Mouse (Mus musculus) cerebellum, adult 8-10 months (tissue): ENCODE measurements at regions not wholly inside any gene's neighbourhood (a gene's known extent, or its start where the extent isn't known, plus 50 kb on each side); places are given as distances from the start of the nearest gene placed in this dataset.

Experiments used
- DNase-seq: peaks from one replicate; pipeline ENCODE4 v3.0.0; 2022

DNA sequence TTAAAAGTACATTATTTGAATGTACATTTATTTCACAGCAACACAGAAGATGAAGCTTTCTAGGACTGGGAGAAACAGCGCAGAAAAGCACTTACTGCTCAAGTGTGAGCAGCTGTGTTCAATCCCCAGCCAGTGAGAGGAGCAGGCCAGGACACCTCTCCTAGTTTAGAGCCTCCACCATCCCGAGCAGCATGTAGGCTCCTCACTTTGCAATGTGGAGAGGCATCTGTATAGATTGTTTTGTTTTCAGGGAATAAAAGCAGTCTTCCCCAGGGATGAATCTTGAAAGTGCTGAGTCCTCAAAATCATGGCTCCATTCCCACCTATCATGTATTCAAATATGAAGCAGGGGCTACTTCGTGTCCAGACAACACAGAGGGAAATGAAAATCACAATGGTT lies 293.1 kb downstream of the Cdh26 start:
- no peak for DNase-seq

DNA sequence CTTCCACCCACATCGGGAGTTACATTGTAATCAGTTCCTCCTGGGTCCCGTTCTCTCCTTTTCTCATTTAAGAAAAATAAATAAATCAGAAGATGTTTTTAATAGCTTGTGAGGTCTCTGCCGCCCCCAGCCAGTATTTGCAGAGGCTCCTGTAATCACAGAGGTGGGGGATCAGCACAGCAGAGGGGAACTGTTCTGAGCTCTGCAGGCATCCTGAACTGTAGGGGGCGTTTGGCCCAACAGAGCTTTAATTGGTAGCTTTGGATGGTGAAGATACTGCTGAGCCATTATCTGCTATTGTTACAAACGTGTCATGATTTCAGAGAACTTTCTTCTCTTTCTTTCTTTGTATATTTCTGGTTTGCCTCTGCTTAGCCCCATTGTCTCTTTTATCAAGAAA lies 293.9 kb downstream of the Cdh26 start:
- no peak for DNase-seq

DNA sequence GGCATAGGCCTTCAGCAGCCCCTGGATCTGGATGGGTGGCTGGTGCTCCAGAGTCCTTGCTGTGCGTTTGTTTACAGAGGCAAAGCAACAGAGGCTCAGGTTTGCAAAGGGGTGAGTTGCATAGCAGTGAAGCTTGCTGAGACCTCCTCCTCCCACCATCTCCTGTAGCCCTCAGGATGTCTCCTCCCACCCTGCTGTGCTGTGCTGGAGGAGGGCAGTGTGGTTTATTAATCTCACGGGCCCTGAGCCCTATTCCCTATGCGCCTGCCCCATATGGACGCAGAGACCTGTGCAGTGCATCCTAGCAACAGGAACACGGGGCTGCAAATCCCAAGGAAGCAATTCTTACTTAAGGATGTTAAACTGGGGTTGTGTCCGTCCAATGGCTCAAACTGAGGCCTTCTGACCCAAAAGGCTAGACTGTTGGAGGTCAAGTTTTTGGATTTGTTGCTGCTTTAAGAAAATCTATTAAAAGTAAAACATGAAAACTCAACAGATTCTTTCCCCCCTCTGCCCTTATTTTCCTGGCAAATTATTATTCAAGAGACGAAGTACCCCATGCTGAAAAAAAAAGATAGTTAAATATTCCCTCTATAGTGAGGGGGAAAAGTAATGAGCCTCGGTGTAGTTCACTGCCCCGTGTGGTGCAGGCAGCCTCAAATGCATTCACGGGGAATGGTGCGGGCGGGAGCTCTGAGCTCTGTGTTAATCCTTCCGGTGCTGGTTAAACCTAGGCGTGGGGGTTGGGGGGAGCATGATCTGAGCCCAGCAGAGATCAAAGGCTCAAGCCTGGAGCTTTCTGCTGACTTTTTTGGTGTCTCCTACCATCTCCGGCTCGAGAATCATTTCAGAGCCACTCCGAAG lies 297.8 kb downstream of the Cdh26 start:
- DNase-seq = no peak

DNA sequence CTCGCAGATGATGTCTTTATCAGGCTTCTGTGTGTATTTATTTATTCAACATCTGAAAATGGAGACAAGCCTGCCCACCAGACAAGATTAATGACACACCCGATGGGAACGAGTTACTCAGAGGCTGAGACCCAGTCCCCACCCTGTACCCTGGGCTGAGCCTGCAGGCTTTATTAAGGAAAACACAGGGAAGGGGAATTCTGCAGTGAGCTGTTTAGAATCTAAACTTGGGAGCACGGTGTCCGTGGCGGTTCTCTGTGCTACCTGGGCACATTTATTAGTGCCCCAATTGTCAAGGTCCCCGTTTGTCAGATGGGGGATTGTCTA lies 298.4 kb downstream of the Cdh26 start:
- DNase-seq = no peak

DNA sequence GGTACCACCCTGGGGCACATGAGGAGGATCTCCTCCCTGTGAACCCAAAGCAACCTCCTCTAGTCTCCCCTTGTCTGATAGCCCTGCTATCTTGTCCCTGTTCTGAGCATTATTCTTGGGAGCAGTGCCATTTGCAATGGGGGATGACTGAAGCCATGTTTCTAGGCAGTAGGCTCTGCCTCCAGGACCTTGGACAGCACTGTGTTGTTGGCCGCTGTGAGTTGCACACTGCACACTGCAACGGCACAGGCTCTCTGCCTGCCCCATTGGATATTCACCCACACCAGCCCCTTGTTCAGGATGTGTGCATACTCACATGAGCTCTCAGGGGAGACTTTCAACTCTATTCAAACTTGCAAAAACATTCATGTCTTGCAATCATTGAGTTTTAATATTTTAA lies 304.8 kb downstream of the Cdh26 start:
- DNase-seq = no peak

DNA sequence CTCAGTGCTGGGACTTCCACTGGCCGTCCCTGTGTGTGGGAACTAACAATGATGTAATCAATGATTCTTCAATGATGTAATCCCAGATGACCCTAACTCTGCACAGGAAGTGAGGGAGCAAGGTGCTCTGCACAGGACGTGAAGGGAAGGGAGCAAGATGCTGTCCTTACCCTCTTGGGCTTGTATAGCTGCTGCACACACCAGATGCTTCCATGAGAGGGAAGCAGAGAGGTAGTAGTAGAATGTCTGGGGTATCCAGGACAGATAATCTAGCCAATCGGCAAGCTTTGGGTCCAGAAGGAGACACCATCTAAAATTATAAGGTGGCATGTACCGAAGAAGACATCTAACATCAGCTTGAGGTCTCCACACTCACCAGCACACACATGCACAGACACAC lies 314.3 kb downstream of the Cdh26 start:
- DNase-seq = no peak

DNA sequence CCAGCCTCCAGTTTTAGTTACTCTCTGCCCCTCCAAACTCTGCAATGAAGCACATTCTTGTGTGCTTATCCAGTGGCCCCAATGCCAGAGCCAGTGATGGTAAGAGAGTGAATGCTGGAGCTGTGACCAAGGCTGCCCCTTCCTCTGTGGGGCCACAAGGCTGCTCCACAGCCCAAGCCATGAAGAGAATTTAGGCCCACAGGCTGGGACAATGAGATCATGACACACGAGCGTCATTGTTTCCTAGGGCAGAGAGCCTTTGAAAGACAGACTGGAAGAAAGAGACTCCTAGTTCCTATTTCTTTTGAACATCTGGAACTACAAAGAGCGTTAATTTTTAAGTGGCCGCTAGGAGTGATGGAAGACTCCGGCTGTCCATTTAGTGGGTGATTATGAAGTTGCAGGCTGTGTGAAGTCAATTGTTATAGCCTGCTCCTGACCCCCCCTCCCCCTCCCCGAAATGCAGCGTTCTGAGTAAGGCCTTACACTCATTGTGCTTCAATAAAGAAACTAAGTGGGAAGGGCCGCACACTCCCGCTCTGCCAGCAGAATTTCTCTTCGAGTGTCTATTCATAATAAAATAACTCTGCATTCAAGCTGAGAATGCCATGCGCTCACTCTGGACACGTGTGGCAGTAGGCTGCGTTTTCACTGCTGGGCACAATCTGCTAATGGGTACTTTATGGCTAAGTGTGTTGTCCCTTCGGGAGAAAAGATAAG lies 315.1 kb downstream of the Cdh26 start:
- DNase-seq = no peak

DNA sequence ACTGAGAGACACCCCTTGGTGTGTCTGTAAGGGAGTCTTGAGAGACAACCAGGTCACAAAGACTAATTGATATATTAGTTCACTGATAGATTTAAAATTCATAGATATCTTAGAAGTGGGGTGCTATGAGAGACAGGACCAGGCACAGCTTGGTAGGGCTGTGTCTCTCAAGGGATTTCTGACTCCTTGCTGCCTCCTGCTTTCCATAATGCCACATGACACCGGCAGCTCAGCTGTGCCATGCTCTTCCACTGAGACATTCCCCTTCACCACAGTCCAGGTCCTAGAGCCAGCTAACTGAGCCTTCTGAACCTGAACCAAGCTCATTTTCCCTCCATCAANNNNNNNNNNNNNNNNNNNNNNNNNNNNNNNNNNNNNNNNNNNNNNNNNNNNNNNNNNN lies 320.9 kb downstream of the Cdh26 start:
- DNase-seq = no peak

DNA sequence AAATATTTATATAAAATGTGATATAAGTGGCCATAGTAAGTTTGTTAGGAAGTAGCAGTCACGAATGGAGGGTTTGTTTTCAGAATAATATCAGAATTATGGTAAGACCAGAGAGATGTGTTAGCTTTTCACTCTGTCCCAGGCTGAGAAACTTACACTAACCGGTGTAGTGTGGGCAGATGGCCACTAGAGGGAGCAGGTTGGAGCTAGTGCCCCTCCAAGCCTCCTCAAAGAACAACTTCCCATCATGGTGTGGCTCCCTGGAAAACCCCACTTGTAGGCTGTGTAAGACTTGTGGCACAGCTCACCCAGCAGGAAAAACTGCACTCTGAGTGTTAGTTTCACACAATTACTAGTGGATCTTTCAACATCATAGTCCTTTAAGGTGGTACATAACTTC lies 328.0 kb downstream of the Cdh26 start:
- DNase-seq = peak; percentile 30

DNA sequence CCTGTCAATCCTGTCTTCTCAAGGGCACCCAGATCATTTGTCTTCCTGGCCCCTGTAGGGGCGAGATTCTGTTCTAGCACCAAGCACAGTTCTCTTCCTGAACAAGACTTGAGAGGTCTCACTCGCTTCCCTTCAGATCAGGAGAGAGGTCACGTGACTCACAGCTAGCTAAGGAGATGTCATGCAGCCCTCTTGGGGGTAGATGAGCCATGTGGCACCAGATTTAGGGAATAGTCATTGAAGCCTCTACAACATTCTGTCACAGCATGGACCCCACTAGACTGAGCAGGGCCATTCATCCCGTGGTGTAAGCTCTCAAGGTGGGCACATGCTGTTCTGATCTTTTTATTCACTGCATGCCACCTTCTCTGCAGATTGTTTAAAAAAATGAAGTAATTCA lies 338.2 kb downstream of the Cdh26 start:
- no peak for DNase-seq

DNA sequence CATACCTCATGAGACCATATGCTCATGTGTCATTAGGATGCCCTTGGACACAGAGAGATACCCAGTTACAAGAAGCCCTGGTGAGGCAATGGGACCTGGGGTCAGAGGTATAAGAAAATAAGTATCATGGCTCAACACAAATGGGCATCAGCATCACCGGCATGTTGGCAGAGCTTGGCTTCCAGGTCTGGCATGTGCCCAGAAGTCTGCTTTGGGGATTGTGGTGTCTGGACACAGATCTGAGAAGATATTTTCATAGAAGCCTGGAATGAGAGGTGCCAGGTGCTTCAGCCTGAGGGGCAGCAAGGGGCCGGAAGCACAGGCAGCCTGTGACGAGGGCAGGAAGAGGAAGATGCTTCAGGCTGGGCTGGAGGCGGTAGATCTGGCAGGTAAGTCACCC lies 338.7 kb downstream of the Cdh26 start:
- DNase-seq = peak; percentile 20

DNA sequence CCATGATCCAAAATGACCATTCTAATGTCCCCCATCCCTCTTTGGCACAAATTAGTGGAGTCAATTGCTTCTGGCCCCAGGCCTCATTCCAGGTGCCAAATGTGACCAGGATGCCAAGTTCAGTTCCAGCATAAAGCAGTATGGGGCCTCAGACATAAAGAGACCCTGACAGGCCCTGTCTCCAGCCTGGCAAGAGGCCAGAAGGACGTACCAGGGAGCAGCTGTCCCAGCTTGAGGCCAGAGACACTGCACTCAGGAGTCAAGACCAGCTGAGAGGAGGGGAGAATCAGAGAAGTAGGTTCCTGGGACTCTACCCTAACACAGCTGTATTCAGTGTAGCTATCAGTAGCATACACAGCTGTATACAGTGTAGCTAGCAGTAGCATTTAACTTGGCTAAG lies 341.1 kb downstream of the Cdh26 start:
- no peak for DNase-seq

DNA sequence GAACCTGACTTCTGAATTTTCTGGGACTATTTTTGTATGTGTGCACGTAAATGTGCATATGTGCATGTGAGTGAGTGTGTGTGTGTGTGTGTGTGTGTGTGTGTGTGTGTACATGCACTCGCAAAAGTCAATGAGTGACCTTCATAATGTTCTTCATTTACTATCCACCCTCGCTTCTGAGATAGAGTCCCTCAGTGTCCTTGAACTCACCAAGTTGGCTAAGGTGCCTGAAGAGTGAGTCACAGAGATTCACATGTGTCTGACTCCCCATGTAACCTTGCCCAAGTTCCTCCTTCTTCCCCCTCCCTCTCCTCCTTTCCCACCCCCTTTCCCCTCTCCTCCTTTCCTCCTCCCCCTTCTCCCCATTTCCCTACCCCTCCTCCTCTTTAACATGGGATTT lies 341.6 kb downstream of the Cdh26 start:
- DNase-seq = no peak

DNA sequence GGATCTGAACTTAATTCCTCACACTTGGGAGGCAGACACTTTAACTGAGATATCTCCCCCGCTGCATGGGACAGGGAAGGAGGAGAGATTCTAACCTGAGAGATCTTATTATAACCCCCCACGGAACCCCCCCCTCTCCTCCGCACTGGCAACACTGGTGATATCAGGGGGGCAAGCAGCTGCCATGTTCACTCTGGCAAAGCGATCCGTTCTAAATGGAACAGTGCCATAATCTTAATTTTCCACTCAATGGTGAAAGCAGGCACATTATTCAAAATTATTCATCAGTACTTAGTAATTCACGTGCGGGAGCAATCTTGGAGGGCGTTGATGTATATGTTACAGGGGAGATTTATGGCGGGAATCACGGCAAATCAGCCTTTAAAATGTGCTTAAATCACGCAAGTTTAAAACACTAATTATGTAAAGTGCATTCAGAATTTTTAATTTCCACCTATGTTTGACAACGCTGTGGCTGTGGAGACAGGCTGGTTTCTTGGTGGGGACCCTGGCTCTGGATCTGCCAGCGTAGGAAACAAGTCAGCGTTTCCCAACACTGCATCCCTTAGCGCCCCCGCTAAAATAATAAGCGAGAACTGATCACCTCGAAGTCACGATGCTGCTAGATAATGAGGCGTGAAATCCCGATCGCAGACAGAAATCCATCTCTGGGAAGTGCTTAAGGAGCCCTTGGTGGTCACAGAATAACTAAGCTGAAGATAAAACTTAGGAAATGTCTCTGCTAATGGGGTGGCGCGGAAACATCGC lies 354.7 kb downstream of the Cdh26 start:
- no peak for DNase-seq

DNA sequence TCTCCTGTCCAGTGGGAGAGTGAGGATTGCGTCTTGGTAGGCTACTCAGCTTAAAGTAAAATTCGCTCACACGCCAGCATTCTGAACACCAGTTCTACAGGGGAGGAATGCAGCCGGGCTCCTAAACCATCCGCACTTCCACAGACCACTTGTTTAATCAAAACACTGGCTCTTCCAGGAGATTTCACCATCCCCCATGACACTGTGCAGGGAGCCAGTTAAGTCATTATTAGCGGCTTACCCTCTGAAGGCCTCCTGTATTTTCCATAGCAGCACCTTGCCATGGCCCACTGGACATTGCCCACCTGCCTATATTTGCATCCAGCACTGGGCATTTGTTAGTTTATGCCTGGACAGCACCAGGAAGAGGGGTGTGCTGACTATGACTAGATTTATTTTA lies 355.5 kb downstream of the Cdh26 start:
- DNase-seq = no peak

DNA sequence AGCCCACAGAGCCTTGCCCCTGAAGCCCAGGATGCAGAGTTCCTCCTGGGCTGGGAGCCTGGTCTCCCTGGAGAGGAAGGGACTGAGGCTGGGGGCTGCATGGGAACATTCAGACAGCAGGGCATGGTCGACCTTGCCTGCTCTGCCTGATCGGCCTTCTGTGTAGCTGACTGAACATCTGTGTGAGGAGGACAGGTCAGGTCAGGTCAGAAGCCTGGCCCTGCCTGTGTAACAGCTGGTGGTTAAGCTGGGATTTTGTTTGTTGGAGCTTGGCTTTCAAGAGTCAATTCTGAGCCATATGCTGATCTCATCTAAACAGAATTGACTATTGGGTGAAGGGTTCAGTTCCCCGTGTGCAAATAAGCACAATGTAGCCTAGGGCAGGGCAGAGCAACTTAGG lies 365.5 kb downstream of the Cdh26 start:
- DNase-seq = no peak

DNA sequence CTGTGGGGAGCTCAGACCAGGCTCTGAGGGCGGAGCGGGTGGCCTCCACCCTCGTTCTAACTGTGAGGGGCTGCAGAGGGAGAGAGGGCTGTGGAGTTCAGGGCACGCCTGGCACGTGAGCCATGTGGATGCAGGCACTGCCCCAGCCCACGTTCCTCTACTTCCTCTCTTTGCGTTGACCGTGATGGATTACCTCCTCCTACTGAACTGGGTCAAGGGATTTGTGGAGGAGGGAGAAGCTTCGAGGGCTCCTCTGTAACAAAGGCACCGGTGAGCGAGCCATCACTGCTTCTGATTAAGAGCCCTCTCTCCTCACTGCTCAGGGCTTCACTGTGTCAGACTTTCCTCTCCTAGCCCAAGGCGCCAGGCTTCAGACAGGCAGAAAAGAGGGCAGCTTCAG lies 371.1 kb downstream of the Cdh26 start:
- DNase-seq = no peak

DNA sequence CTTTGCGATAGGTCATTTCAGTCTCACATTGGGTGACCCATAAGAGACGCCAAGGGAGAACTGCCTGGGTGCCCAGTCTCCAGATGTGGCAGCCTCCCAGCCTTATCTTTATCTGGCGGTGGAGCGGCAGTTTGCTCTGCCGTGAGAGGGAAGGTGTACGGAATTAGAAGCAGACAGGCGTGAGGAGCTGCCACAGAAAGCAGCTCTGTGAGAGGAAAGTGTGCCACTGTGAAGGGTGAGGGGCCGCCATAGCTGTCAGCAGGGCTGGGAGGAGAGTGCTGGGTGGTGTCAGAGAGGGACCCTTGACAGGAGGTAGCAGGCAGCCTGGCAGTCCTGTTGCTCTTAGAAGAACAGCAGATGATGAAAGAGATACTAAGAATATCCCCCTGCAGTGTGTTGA lies 375.0 kb downstream of the Cdh26 start:
- no peak for DNase-seq

DNA sequence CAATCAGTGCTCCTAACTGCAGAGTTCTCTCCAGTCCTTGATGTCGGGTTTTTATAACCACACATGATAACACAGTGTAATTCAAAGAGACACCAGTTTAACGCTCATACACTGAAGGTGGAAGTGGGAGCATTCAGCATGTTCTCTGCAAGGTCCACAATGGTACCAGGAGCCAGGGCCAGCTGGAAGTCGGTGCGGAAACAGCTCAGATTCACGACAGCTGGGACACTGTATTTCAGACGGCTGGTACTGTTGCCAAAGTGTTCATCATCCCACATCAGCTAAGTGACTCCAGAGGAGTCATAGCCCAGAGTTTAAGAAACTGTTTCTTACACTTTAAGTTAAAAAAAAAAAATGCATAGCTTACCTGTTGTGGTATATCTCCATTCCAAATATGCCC lies 391.2 kb downstream of the Cdh26 start:
- no peak for DNase-seq

DNA sequence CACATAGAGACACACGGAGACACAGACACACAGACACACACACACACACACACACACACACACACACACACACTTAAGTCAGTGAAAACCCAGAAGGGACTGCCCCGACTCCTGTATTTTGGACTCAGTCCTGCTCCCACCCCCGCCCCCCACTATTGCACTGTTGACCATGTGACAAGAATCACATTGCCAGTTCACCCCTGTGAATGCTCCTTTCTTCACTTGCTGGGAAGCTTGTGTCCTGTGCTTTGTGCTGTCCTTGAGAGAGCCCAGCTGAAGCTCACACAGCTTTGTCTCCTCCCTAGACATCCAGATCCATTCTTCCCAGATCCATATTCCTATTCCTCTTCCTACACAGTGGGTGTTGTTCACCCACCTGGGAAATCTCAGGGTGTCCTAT lies 400.0 kb downstream of the Cdh26 start:
- DNase-seq = no peak

DNA sequence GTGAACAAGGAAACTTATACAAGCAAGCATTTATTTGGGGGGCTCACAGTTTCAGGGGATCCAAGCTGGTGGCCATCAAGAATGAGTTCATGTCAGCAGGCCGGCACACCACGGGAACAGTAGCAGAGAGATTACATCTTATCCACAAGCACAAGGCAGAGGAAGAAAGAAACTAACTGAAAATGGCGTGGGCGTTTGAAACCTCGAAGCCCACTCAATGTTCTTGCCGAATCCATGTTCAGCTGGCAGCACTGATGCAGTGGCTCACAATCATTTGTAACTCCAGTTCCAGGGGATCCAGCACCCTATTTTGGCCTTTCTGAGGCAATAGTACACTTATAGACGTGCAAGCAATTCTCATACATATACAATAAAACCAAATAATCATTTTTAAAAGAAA lies 404.7 kb downstream of the Cdh26 start:
- DNase-seq = no peak

DNA sequence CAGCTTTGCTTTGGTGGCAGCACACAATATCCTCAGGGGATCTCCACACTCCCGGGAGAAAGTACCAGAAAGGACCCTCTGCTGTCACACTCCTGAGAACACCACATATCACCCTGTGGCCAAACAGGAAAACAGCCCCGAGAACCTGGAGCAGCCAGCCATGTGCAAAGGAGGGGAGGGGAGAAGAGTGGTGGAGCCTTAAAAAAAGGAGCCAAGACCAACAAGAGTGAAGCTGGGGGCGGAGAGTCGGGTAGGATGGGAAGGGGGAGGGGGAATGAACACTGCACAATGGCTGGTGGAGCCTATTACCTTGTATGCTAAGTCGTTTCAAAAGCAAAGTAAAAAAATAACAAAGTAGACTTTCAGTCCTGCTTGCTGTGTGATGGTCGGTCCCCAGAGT lies 408.2 kb downstream of the Cdh26 start:
- DNase-seq = no peak

DNA sequence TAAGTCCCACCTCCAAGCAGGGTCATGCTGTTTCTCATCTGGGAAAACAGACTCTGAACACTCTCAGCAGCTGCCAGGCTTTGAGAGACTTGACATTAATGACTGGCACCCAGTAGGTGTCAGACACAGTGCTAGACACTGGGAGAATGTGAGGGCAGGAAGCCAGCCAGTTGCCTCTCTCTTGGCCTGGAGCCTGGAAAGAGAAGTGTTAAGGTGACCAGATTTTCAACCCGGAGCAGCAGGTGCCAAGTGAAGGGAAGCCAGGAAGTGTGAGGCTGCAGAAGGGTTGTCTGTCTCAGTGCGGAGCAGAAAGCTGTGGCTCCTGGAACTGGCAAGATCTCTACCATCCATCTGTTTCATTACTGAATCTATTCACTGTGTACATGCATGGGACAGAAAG lies 410.6 kb downstream of the Cdh26 start:
- no peak for DNase-seq

DNA sequence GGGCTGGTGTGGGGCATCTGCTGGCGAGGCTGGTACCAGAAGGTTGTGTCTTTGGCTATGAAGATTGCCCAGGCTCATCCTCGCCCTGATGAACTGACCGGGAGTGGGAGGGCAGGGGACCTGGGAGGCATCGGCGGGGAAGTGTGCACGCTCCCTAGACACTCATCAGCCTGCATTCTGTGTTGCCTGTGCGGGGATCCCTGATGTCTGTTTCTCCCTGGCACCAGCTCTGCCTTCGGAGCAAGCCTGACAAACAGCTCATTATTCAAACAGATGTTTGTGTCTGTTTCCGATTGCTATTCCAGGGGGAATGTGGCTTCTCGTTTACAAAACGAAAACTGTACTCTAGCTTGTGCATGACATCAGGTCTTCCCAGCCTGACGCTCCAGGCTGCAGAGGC lies 412.3 kb downstream of the Cdh26 start:
- no peak for DNase-seq
